Mouse (Mus musculus) splenic B cell, adult 2 months (primary cell): ENCODE measurements around the gene March1.

Experiments used
- DNase-seq: peaks from one replicate; pipeline ENCODE4 v3.0.0-alpha.2; 2011; ENCODE audit warnings: low read depth, low spot score
- H3K27me3 ChIP-seq: 2 replicates; pipeline ENCODE4 v1.6.1; 2012; ENCODE audit warnings: mild to moderate bottlenecking, low read length, moderate library complexity, mixed read lengths; ENCODE audit not compliant: control insufficient read depth, poor library complexity, insufficient read depth, severe bottlenecking
- H3K36me3 ChIP-seq: 2 replicates; pipeline ENCODE4 v1.6.1; 2012; ENCODE audit warnings: mild to moderate bottlenecking, low read length, moderate library complexity, mixed read lengths; ENCODE audit not compliant: control insufficient read depth, poor library complexity, insufficient read depth, severe bottlenecking

Gene March1

DNA sequence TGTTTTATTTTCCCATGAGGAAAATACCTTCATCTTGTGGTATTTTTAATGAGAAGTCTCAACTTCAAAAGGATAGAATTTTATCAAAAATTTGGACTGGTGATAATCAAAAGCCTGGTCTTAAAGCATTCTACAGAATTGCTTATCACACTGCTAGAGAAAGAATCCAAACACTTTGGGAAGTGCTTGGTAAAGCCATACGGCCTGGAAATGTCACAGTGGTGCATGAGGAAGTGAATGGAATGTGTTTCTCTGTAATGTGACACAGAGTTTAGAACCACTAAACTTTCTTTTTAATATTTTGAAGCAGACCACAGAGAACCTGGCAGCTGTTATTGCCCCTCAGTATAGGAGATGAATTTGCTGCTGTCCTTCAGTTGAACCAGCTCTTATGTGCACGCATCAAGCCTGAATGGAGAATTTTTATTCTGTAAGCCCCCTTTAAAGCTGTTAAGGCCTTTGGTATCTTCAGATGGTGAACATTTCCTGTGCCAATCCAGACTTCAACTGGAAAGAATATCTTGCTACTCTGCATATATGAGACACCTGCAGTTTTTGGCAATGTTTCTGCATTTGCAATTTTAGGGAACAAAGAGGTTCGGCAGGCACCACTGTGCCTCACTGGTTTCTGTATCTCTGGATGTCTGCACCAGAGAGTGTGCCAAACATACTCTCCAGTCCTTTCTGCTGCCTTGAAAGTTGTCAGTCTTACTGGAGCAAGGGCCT, 304.8 kb downstream of the March1 start:
- DNase-seq, result no peak
- H3K36me3 ChIP-seq, result no peaks in the 10 kb centered on the region
- no peaks in the 10 kb centered on the region for H3K27me3 ChIP-seq

DNA sequence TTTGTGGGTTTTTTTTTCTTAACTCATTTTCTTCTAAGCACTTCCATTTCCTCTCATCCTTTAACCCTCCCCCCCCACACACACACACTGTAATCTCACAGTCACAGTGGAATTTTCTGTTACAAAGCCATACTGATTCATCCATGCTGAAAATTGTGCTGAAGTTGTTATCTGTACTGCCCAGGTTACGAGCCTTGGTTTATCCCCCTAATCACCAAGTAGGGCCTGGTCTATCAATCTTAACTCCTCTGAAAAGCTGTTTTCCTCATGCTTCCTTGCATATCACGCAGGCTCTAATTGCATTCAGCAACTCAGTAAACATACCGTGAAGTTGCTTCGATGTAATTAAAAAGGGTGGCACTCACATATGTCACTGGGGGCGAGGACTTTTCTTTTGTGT, 339.2 kb downstream of the March1 start:
- no peak for DNase-seq
- Histone ChIP-seq H3K27me3 (no peaks in the 10 kb centered on the region), H3K36me3 (no peaks in the 10 kb centered on the region)

DNA sequence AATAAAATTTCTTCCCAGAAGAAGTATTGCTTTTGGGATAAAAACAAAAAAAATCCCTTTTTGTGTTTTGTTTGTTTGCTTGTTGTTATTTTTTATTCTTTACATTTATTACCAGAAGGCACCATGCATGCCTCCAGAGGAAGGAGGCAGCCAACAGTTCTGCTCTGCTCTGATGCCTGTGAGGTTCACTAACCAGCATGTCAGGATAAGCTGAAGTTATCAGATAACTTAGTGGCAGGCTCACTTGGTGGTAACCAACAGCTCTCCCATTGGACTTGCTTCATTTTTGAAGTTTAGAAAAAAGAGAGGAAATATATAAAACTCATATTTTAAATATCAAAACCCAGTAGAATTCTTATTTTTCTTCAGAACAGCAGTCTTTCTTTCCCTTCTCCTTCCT, 339.8 kb downstream of the March1 start:
- DNase-seq, result no peak
- no peaks in the 10 kb centered on the region for H3K27me3 ChIP-seq
- no peaks in the 10 kb centered on the region for H3K36me3 ChIP-seq

DNA sequence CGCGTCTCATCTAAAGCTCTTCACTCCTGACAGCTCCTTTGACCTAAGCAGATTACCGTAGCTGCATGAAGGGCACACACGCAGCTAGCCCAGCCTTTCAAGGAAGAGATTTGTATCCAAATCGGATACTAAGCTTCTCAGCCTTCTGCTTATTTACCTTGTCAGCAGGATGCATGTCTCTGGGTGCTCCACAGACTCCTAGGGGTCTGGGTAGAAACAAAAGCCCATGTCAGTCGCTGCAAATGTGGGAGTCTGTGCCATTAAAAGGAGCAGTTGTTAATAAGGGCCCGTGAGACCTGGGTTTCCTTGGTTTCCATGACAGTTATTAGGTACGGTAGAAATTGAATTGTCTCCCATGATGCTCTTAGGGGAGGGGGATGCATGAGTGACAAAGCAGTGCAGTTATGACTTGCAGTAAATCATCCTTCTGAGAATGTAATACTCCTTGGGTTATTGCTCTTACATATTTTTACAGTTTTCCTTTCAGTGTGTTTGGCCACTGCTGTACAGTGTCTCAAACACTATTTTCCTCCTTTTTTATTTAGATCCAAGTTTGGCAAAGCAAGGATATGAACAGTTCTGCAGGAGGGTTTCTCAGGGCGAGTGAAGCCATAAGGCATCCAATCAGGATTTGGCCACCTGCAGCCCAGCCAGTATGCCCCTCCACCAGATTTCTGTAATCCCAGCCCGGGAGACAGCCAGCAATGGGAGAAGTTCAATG, 349.0 kb downstream of the March1 start:
- Histone ChIP-seq H3K36me3 (no peaks in the 10 kb centered on the region), H3K27me3 (no peaks in the 10 kb centered on the region)
- DNase-seq, result no peak

DNA sequence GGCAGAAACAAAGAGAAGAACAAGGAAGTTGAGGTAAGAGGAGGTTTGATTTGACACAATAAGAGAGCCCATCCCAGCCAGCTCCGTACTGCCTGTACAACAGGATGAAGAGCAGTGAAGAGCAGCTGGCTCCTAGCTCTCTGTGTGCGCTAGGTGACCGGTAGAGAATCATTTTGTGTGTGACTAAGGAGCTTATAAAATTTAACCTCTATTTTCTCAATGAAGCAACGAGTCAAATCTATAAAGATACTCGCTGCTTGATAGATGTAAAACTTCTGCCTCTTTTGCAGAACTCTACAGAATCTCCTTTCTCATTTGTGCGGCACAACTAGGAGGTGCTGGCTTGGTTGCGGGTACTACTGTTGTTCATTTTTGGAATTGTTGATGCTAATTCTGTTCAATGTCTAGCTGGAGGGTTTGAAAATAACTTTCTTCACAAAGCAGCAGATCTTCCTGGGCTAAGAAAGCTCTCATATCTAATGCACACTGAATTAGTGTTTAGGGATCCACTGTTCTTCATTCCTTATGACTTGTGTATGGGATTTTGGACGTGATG, 349.6 kb downstream of the March1 start:
- H3K36me3 ChIP-seq, result no peaks in the 10 kb centered on the region

DNA sequence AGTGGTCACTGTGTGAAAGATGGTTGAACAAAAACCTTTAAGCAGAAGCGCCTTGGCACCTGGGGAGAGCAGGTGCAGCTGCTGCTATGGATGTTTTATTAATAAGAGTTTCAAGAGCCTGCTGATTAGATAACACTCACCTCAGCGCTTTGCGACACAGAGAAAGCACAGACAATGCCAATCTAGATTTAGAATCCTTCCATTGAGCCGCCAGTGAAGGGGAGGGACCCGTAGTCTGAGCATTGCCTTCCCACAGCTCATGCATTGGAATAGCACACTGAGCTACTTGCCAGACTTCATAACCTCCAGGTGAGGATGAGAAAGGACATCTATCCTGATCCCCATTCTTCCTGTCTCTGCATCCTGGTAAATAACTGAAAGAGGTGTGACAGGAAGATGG, 359.2 kb downstream of the March1 start:
- DNase-seq, result no peak
- H3K27me3 ChIP-seq, result no peaks in the 10 kb centered on the region
- no peaks in the 10 kb centered on the region for H3K36me3 ChIP-seq

More for the DNA sequence above, 349.6 kb downstream of the March1 start:
- H3K27me3 ChIP-seq, result no peaks in the 10 kb centered on the region
- no peak for DNase-seq

DNA sequence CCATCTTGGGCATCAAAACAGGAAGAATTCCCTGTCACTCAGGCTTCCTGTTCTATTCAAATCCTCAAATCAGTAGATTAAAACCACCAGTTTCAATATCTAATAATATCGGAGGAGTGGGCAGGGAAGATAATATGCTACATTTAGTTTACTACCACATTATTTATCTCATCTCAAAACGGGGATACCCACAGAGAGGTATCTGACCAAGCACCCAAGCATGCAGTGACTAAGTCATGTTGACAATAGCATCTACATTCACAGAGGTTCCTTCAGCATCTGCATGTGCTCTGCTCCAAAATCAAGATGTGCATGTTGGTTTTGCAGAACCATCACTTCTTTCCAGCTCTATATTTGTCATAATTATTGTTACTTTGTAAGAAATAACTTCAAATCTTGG, 364.3 kb downstream of the March1 start:
- DNase-seq, result no peak
- no peaks in the 10 kb centered on the region for H3K36me3 ChIP-seq
- H3K27me3 ChIP-seq, result no peaks in the 10 kb centered on the region

GRCm38 (mm10) chr8:65987665-65988064, 370.0 kb downstream of the March1 start:
- no peaks in the 10 kb centered on the region for H3K27me3 ChIP-seq
- no peaks in the 10 kb centered on the region for H3K36me3 ChIP-seq
- DNase-seq, result no peak

GRCm38 (mm10) chr8:66022815-66023214, 405.1 kb downstream of the March1 start:
- Histone ChIP-seq H3K36me3 (no peaks in the 10 kb centered on the region), H3K27me3 (no peaks in the 10 kb centered on the region)
- DNase-seq, result no peak

GRCm38 (mm10) chr8:66033651-66034050, 416.0 kb downstream of the March1 start:
- Histone ChIP-seq H3K36me3 (no peaks in the 10 kb centered on the region), H3K27me3 (no peaks in the 10 kb centered on the region)
- DNase-seq, result no peak

DNA sequence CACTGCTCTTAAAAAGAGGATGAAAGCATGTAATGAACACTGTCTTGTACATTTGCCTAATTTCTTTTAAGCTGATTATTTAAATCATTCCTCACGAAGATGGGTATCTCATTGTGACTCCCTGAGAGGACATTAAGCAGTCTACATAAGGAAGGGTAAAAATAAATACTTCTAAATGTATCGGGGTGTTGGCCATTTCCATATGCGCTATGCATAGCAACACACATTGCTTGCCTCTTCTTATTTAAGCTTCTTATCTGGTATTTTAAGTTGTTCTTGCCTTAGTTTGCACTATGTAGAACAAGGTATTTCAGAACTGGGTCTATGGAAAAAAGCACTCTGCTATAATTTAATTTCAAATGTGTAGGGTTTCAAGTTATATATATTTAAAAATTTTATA, 416.7 kb downstream of the March1 start:
- Histone ChIP-seq H3K27me3 (no peaks in the 10 kb centered on the region), H3K36me3 (no peaks in the 10 kb centered on the region)
- DNase-seq, result no peak

DNA sequence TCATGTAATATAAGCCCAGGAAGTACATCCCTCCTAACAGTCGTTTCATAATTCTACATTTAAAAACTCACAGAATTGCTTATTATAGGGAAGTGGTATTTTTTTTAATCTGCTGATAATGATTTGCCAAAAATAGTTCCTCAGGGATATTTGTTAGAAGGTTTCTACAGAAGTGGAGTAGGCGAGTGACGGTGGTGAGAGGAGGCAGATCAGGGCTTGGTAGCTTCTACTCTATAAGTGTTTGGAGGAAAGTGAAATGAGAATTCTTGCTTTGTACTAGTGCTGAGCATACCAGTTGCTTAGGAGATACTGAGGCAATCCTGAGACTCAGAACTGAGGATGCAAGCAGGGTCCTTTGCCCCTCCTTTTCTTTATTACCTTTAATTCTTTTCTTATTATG, 476.5 kb downstream of the March1 start:
- DNase-seq, result no peak
- no peaks in the 10 kb centered on the region; the same call in 1 of the 2 replicates for H3K27me3 ChIP-seq

GRCm38 (mm10) chr8:66098148-66098547, 480.4 kb downstream of the March1 start:
- peaks cover 2% of the 10 kb centered on the region; the same call in 1 of the 2 replicates for H3K27me3 ChIP-seq
- H3K36me3 ChIP-seq, result no peaks in the 10 kb centered on the region
- no peak for DNase-seq

More for the DNA sequence above, 476.5 kb downstream of the March1 start:
- no peaks in the 10 kb centered on the region for H3K36me3 ChIP-seq

DNA sequence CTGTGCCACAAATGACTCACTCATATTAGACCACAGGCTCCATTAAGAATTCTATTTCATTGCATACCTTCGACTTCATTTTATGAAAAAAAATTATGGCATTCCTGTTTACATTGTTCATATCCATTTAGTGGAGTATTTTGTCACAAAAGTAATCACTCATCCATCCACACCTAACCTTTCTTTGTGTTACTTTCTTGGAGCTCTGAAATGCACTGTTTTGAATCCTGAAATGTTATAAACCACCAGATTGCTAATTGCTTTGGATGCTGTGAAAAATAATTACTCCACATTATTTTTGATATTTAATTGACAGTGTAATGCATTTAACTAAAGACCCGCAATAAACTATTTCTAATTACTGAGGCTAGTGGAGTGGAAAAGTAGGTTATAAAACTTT, 501.6 kb downstream of the March1 start:
- no peaks in the 10 kb centered on the region for H3K27me3 ChIP-seq
- H3K36me3 ChIP-seq, result no peaks in the 10 kb centered on the region
- no peak for DNase-seq

GRCm38 (mm10) chr8:66159648-66160047, 541.9 kb downstream of the March1 start:
- no peaks in the 10 kb centered on the region for H3K36me3 ChIP-seq
- no peak for DNase-seq
- no peaks in the 10 kb centered on the region for H3K27me3 ChIP-seq
